Mouse (Mus musculus): Measurements from ENCODE around the gene Igsf3. TPM values are rescaled to one million over a fixed set of nuclear protein-coding genes. Genes with fewer than 3 reads are reported as not detected.
"Not testable (repeated sequence)": the region's sequence is repeated elsewhere in the genome, so short reads cannot be mapped to it uniquely, and the experiment has no call there.

Gene Igsf3
- total RNA-seq, 2 experiments from 2014 or later = 1.1 TPM

GRCm38 (mm10) chr3:101404620-101405415 is 27.9 kb downstream of the Igsf3 start:
- no peak for ATAC-seq (replicated peaks; ENCODE audit: poor library complexity)

GRCm38 (mm10) chr3:101405495-101405894 is 28.6 kb downstream of the Igsf3 start:
- ATAC-seq (replicated peaks; ENCODE audit: poor library complexity) = no peak

- no peak for ATAC-seq (replicated peaks; ENCODE audit: poor library complexity)
These were observed 29.2 kb downstream of the Igsf3 start for GRCm38 (mm10) chr3:101406097-101406496.

GRCm38 (mm10) chr3:101407568-101407967 is 30.7 kb downstream of the Igsf3 start:
- ATAC-seq (replicated peaks; ENCODE audit: poor library complexity) = peak; percentile 67

- ATAC-seq (replicated peaks; ENCODE audit: poor library complexity) = no peak
These were observed 32.3 kb downstream of the Igsf3 start for GRCm38 (mm10) chr3:101408953-101409750.

GRCm38 (mm10) chr3:101410202-101410601 is 33.3 kb downstream of the Igsf3 start:
- no peak for ATAC-seq (replicated peaks; ENCODE audit: poor library complexity)

GRCm38 (mm10) chr3:101410745-101411144 is 33.9 kb downstream of the Igsf3 start:
- no peak for ATAC-seq (replicated peaks; ENCODE audit: poor library complexity)

- no peak for ATAC-seq (replicated peaks; ENCODE audit: poor library complexity)
These were observed 34.7 kb downstream of the Igsf3 start for GRCm38 (mm10) chr3:101411626-101412025.

GRCm38 (mm10) chr3:101412115-101412514 is 35.2 kb downstream of the Igsf3 start:
- ATAC-seq (replicated peaks; ENCODE audit: poor library complexity) = no peak

GRCm38 (mm10) chr3:101413013-101413412 is 36.1 kb downstream of the Igsf3 start:
- ATAC-seq (replicated peaks; ENCODE audit: poor library complexity) = not testable (repeated sequence)

- ATAC-seq (replicated peaks; ENCODE audit: poor library complexity) = peak; percentile 65
These were observed 42.1 kb downstream of the Igsf3 start for GRCm38 (mm10) chr3:101418740-101419652.

- ATAC-seq (replicated peaks; ENCODE audit: poor library complexity) = peak; percentile 18; the same call in 1 of the 2 replicates
These were observed 42.7 kb downstream of the Igsf3 start for GRCm38 (mm10) chr3:101419653-101419994.

GRCm38 (mm10) chr3:101423188-101423587 is 46.3 kb downstream of the Igsf3 start:
- ATAC-seq (replicated peaks; ENCODE audit: poor library complexity) = no peak

GRCm38 (mm10) chr3:101424295-101424885 is 47.5 kb downstream of the Igsf3 start:
- no peak for ATAC-seq (replicated peaks; ENCODE audit: poor library complexity)

GRCm38 (mm10) chr3:101429982-101430754 is 53.3 kb downstream of the Igsf3 start:
- peak; percentile 71 for ATAC-seq (replicated peaks; ENCODE audit: poor library complexity)

- peak; percentile 18; the same call in 1 of the 2 replicates for ATAC-seq (replicated peaks; ENCODE audit: poor library complexity)
These were observed 53.9 kb downstream of the Igsf3 start for GRCm38 (mm10) chr3:101430755-101431115.

GRCm38 (mm10) chr3:101435672-101436071 is 58.8 kb downstream of the Igsf3 start:
- ATAC-seq (replicated peaks; ENCODE audit: poor library complexity) = no peak

GRCm38 (mm10) chr3:101436469-101436868 is 59.6 kb downstream of the Igsf3 start:
- peak; percentile 71 for ATAC-seq (replicated peaks; ENCODE audit: poor library complexity)

GRCm38 (mm10) chr3:101437021-101437563 is 60.2 kb downstream of the Igsf3 start:
- ATAC-seq (replicated peaks; ENCODE audit: poor library complexity) = no peak
